Mouse (Mus musculus) cerebellum, adult 9-11 months (tissue): ENCODE data around the gene Dpp3.
A peak's percentile ranks its signal among the peaks of the same experiment; 100 is the strongest.
"Not testable (repeated sequence)": the region's sequence is repeated elsewhere in the genome, so short reads cannot be mapped to it uniquely, and the experiment has no call there.

Experiments
- DNase-seq: peaks from one replicate; pipeline ENCODE4 v3.0.0; 2022

The Dpp3 gene

DNA sequence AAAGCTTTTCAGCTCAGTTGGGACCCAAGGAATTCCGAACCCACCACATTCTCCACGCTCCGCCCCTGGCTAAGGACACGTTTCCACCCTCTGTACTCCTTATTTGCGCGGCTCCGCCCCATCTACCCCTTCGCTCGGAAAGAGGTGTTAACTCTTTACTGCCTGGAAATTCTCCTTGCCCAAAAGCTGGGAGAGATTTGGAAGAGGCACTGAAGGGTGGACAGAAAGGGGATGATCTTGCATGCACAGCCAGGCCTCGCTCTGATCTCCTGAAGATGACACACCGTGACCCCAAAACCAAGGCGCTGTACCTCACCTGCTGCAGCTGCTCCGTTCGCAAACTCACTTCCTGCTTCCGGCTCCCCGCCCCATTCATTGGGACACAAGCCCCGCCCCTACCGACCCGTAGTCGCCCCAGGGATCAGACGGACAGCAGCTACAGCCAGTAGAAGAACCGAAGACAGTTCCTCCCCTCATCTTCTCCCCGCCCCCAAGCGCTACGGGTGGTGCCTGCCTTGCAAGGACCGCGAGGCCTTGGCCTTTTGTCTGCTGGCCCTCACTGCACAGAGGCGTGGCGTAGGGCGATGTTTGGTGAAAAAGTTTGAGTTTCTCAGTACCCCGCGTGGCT, at the start of gene Dpp3:
TSS of gene Dpp3 (minus strand) at position 384 of the 628 bp plus-strand sequence.
- peak; percentile 96 for DNase-seq

DNA sequence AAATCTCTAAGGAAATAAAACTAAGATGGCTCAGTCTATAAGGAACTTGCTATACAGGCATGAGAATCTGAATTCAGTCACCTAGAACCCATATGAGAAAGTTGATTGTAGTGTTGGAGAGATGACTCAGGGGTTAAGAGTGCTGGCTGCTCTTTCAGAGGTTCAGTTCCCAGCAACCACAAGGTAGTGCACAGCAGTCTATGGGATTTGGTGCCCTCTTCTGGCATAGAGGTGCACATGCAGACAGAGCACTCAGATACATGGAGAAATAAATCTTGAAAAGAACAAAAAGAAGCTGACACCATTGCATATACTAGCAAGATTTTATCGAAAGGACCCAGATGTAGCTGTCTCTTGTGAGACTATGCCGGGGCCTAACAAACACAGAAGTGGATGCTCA, 40.1 kb upstream of the Dpp3 start:
- no peak for DNase-seq

DNA sequence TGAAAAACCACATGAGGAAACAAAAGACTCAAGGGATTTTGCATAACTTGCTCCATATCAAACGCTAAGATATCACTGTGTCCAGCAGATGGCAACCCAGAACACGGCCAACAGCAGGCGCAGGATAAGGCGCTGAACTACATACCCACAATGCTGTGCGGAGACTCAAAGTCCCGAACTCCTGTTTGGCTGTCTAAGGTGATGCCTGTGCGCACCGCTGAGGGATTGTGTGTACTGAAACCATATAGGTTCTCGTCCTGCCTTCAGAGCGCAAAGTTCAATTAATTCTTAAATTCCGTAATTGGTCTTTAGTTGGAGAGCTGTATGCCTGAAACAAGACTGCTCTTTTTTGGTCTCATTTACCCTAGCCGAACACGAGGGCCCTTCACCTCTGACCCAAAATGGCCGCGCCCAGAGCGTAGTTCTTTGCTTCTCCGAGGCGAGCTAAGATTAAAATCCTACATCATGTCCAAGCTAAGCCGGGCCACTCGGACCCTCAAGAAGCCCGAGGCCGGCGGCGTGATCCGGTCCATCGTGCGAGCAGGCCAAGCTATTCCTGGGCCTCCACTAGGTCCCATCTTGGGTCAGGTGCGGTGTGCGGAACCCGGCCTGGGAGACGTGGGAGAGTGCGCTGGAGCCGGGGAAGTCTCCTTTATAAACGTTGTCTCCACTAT, 34.0 kb upstream of the Dpp3 start, which contains the start of gene Mrpl11:
TSS of gene Mrpl11 (plus strand) at position 220 of the 674 bp plus-strand sequence.
- DNase-seq = peak; percentile 92

- DNase-seq = not testable (repeated sequence)
These were observed 20.6 kb upstream of the Dpp3 start for GRCm38 (mm10) chr19:4948641-4949040.

DNA sequence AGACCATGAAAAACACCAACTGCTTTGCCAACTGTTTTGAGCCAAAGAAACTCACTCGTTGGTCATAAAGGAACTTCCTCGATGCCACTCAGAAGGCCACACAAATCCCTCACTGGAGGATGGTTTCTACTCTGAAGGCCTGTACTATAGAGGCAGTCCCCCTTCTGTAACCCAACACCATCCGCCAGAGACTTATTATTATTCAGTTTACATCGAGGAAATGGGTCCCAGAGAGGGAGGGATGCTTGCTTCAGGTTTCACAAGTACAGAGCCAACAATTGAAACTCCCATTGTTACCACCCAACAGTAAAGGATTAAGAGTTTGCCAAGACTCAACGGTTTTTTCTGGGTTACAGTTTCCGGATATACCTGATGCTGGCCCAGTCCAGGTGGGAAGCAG, 17.5 kb upstream of the Dpp3 start:
- no peak for DNase-seq

- no peak for DNase-seq
These were observed 15.1 kb upstream of the Dpp3 start for GRCm38 (mm10) chr19:4943253-4943588.

DNA sequence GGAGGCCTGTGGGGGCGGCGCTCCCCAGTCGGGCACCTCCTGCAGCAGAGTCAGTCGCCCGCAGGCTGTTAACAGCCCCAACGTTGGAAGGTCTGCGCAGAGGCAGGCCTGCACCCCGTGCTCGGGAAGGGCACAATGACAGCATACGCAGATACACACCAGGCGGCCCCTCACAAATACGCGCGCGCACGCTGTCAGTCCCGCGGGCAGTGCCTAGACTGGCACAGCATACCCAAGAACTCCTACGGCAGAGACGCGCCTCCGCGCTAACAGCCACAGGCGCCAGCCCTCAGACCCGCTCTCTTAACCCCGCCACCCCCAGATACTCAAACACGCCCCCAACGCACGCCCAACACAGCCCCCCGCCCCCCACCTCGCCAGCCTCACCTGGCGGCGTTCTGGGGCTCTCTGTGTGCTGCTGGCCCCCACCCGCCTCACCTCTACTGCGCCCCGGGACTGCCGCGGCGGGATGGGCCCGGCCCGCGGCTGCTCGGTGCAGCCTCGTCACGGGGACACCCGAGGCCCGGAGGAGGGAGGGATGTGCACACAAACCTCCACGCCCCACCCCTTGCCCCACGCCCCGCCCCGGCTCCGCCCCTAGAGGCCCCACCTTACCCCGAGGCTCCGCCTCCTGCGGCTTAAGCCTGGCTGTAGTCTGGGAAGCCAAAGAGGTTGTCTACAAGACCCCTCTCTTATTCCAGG, 14.6 kb upstream of the Dpp3 start, which contains the start of gene Peli3:
TSS of gene Peli3 (minus strand) at position 577 of the 702 bp plus-strand sequence.
- DNase-seq = peak; percentile 86

- no peak for DNase-seq
These were observed 9.6 kb upstream of the Dpp3 start for GRCm38 (mm10) chr19:4937444-4938310.

DNA sequence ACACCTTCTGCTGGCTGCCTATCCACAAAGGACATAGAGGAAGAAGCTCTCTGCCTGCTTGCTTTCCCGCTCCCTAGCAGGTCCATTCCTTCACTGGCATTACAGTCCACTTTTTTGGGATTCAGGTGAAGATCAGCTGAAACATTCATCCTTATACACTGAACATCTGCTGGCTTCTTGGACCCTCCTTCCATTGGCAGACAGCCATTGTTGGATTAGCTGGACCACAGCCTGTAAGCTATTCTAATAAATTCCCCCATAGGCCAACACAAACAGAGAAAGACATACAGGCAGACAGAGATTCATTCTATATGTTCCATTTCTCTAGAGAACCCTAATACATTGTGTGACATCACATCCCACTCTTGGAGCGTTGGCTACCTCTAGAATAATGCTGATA, 8.8 kb upstream of the Dpp3 start:
- no peak for DNase-seq

GRCm38 (mm10) chr19:4928781-4929180, 694 bp upstream of the Dpp3 start:
- peak; percentile 41 for DNase-seq

DNA sequence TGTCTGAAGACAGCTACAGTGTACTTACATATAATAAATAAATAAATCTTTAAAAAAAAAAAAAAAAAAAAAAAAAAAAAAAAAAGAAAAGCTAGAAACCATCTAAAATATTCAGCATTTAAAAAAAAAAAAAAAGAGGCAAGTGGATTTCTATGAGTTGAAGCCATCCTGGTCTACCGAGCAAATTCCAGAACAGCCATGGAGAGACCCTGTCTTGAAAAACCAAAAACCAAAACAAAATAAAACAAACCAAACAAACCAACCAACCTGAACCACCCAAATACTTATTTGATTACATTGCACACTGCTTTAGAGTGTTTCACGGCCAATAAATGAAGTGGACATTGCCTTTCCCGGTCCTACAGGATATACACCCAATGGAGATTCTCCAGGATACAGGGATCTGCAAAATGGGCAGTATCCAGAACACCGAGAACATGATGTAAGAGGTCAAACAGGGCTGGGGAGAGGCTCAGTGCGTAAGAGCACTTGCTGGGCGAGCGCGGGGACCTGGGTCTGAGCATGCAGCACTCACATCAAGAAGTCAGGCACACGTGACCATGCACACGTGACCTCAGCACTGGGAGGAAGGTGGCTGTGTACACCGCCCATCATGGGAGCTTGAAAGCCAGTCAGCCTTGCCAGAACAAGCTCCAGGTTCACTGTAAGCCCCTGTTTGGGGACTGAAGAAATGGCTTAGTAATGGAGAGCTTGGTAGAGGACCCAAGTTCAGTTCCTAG, 2.8 kb downstream of the Dpp3 start:
- DNase-seq = no peak

- DNase-seq = no peak
These were observed 8.4 kb downstream of the Dpp3 start for GRCm38 (mm10) chr19:4919652-4920051.

DNA sequence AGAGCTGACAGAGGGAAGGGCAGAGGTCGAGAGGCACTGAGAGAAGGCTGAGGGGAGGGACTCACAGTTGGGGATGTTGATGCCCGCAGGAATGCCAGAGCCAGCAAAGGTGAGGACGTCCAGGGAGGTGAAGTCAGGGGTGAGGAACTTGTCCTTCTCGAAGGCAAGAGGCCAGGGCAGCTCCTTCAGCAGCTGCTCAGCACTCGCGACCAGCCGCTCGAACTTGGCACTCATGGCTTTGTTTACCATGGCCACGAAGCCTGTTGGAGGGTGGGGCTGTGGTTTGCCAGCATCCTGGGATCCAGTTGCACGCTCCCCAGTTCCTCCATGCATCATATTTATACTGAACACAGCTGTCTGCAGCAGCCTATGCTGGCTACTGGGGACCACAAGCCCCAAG, 11.3 kb downstream of the Dpp3 start:
- no peak for DNase-seq

- DNase-seq = no peak
These were observed 12.0 kb downstream of the Dpp3 start for GRCm38 (mm10) chr19:4915924-4916603.

DNA sequence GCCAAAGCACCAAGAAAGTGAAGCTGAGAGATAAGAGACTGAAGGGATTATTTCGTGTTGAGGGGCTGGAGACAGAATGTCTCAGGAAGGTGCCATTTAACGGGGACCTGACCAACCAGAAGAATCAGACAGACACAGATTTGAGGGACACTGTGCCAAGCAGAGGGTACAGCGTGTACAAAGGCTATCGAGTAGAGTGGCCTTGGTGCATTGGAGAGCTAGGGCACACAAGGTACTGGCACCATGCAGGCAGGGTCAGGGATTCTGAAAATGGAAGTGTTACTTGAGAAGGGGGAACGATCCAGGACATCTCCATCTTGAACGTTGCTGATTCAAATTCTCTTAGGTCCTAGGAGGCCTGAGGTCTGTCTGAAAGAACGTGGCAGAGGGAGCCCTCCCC, 18.7 kb downstream of the Dpp3 start:
- no peak for DNase-seq

- DNase-seq = no peak
These were observed 20.0 kb downstream of the Dpp3 start for GRCm38 (mm10) chr19:4908107-4908506.

DNA sequence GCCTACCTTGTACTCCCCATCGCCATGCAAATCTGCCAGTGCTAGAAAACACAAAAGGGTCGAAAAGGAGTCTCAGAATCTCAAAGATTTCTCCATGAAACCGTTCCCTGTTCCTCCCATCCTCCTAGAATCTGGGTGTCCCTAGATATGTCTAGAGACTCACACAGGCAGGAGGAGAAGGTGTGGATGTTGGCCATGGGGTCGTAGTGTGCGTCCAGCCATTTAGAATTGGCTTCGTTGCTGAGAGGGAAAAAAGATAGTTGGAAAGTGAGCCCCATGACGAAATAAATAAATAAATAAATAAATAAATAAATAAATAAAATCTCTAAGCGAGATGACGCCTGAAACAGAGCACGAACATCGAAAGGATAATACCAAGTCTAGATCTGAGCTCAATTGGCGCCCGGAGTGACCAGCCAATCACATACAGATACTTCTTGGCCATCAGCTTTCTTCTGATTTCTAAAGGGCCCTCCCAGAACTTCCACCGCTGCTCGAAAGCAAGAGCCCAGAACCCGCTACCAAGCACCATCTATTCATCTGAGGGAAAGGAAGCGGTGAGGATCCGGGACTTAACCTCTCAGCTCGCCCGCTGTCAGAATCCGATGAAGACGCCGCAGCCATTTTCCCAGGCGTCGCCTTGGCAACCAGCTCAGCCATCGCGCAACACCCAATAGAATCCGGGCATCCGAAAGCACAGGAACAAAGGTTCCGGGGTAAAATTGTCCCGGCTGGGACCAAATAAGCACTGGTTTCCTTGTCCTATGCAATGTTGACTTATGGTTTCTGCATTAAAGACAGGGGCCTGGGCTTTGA, 21.9 kb downstream of the Dpp3 start, which contains the start of gene Bbs1:
TSS of gene Bbs1 (minus strand) at position 650 of the 816 bp plus-strand sequence.
- peak; percentile 72 for DNase-seq

GRCm38 (mm10) chr19:4899888-4900287, 28.2 kb downstream of the Dpp3 start:
- DNase-seq = no peak

DNA sequence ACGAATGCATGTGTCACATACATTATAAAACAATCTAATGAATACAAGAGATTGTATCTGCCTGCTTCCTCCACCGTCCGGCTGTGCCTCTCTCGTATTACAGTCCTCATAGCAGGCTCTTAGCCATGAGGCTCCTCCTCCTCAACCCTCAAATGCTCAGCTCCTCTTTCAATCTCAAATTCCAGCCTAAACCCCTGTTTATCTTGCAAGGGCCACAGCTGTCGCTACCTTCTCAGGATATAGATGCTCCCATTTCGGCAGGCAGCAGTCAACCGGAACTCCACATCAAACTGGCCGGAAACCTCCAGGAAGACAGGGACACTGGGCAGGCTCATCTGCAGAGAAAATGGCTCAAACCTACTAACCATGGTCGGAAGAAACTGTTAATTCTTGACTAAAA, 29.1 kb downstream of the Dpp3 start:
- DNase-seq = no peak

- DNase-seq = no peak
These were observed 31.1 kb downstream of the Dpp3 start for GRCm38 (mm10) chr19:4896780-4897520.
